Mouse (Mus musculus): Measurements from ENCODE around the gene Kif19a. TPM values are rescaled to one million over a fixed set of nuclear protein-coding genes. Genes with fewer than 3 reads are reported as not detected.

Kif19a gene
- polyA plus RNA-seq, 1 experiment from 2014 or later = 0.16 TPM

GRCm38 (mm10) chr11:114795848-114796322, 30.7 kb downstream of the Kif19a start, which contains the start of gene Btbd17:
Gene Btbd17 (minus strand): TSS chr11:114795945.
- Histone ChIP-seq H3K36me3 (ENCODE audit: control insufficient read depth, insufficient read depth) (no peaks in the 10 kb centered on the region), H3K9ac (ENCODE audit: low read length) (peak within 1 kb of the TSS; percentile 38; the same call in 1 of the 2 replicates), H3K4me3 (ENCODE audit: low read length) (peak within 1 kb of the TSS; percentile 47), H3K27ac (ENCODE audit: low read length) (no peak within 1 kb of the TSS), H3K4me1 (ENCODE audit: control insufficient read depth, insufficient read depth, low read length) (peaks cover 7% of the 10 kb centered on the region), H3K9me3 (replicated peaks; ENCODE audit: control insufficient read depth, low read length) (no peaks in the 10 kb centered on the region), H3K4me2 (ENCODE audit: low read depth, low read length) (peak within 1 kb of the TSS; percentile 66), H3K27me3 (ENCODE audit: control insufficient read depth, insufficient read depth, low read length) (peaks cover 34% of the 10 kb centered on the region)
- WGBS = 10% methylated on average over 4 of the region's 4 CpGs
- ATAC-seq (replicated peaks; ENCODE audit: extremely low read depth, insufficient read depth, low FRiP score) = no peak

GRCm38 (mm10) chr11:114797176-114797575, 32.0 kb downstream of the Kif19a start:
- no peak overlapping the region for H3K9ac ChIP-seq (ENCODE audit: low read length)
- peaks cover 21% of the 10 kb centered on the region for H3K27me3 ChIP-seq (ENCODE audit: control insufficient read depth, insufficient read depth, low read length)
- no peak for ATAC-seq (replicated peaks; ENCODE audit: extremely low read depth, insufficient read depth, low FRiP score)
- H3K4me2 ChIP-seq (ENCODE audit: low read depth, low read length) = no peak overlapping the region
- H3K4me1 ChIP-seq (ENCODE audit: control insufficient read depth, insufficient read depth, low read length) = peaks cover 5% of the 10 kb centered on the region
- no peaks in the 10 kb centered on the region for H3K36me3 ChIP-seq (ENCODE audit: control insufficient read depth, insufficient read depth)
- H3K9me3 ChIP-seq (replicated peaks; ENCODE audit: control insufficient read depth, low read length) = no peaks in the 10 kb centered on the region
- 81% methylated on average over 7 of the region's 7 CpGs for WGBS
- H3K27ac ChIP-seq (ENCODE audit: low read length) = no peak overlapping the region
- no peak overlapping the region for H3K4me3 ChIP-seq (ENCODE audit: low read length)

GRCm38 (mm10) chr11:114797981-114798380, 32.8 kb downstream of the Kif19a start:
- 69% methylated on average over 3 of the region's 3 CpGs for WGBS
- Histone ChIP-seq H3K4me3 (ENCODE audit: low read length) (no peak overlapping the region), H3K4me2 (ENCODE audit: low read depth, low read length) (no peak overlapping the region)

GRCm38 (mm10) chr11:114798624-114799023, 33.4 kb downstream of the Kif19a start, which contains the start of gene Gpr142:
Gene Gpr142 (plus strand): TSS chr11:114798924.
- whole genome bisulfite sequencing = 85% methylated on average over 3 of the region's 3 CpGs
- Histone ChIP-seq H3K4me2 (ENCODE audit: low read depth, low read length) (no peak within 1 kb of the TSS), H3K36me3 (ENCODE audit: control insufficient read depth, insufficient read depth) (no peaks in the 10 kb centered on the region), H3K27ac (ENCODE audit: low read length) (no peak within 1 kb of the TSS), H3K9ac (ENCODE audit: low read length) (no peak within 1 kb of the TSS), H3K9me3 (replicated peaks; ENCODE audit: control insufficient read depth, low read length) (no peaks in the 10 kb centered on the region), H3K4me3 (ENCODE audit: low read length) (no peak within 1 kb of the TSS), H3K4me1 (ENCODE audit: control insufficient read depth, insufficient read depth, low read length) (peaks cover 4% of the 10 kb centered on the region), H3K27me3 (ENCODE audit: control insufficient read depth, insufficient read depth, low read length) (peaks cover 7% of the 10 kb centered on the region)
- ATAC-seq (replicated peaks; ENCODE audit: extremely low read depth, insufficient read depth, low FRiP score) = no peak

More at GRCm38 (mm10) chr11:114797981-114798380, 32.8 kb downstream of the Kif19a start:
- H3K27me3 ChIP-seq (ENCODE audit: control insufficient read depth, insufficient read depth, low read length) = peaks cover 13% of the 10 kb centered on the region
- H3K4me1 ChIP-seq (ENCODE audit: control insufficient read depth, insufficient read depth, low read length) = peaks cover 4% of the 10 kb centered on the region
- no peaks in the 10 kb centered on the region for H3K36me3 ChIP-seq (ENCODE audit: control insufficient read depth, insufficient read depth)
- no peaks in the 10 kb centered on the region for H3K9me3 ChIP-seq (replicated peaks; ENCODE audit: control insufficient read depth, low read length)
- no peak for ATAC-seq (replicated peaks; ENCODE audit: extremely low read depth, insufficient read depth, low FRiP score)
- H3K9ac ChIP-seq (ENCODE audit: low read length) = no peak overlapping the region
- H3K27ac ChIP-seq (ENCODE audit: low read length) = no peak overlapping the region

- Histone ChIP-seq H3K4me2 (ENCODE audit: low read depth, low read length) (no peak overlapping the region), H3K4me1 (ENCODE audit: control insufficient read depth, insufficient read depth, low read length) (no peaks in the 10 kb centered on the region), H3K36me3 (ENCODE audit: control insufficient read depth, insufficient read depth) (no peaks in the 10 kb centered on the region), H3K27me3 (ENCODE audit: control insufficient read depth, insufficient read depth, low read length) (no peaks in the 10 kb centered on the region), H3K9me3 (replicated peaks; ENCODE audit: control insufficient read depth, low read length) (no peaks in the 10 kb centered on the region), H3K9ac (ENCODE audit: low read length) (no peak overlapping the region), H3K27ac (ENCODE audit: low read length) (no peak overlapping the region), H3K4me3 (ENCODE audit: low read length) (no peak overlapping the region)
- WGBS = 90% methylated on average over 1 of the region's 1 CpGs
- no peak for ATAC-seq (replicated peaks; ENCODE audit: extremely low read depth, insufficient read depth, low FRiP score)
These were observed 36.7 kb downstream of the Kif19a start for GRCm38 (mm10) chr11:114801906-114802305.

- no peak overlapping the region for H3K9ac ChIP-seq (ENCODE audit: low read length)
- no peak overlapping the region for H3K27ac ChIP-seq (ENCODE audit: low read length)
- WGBS = 55% methylated on average over 15 of the region's 15 CpGs
- no peak for ATAC-seq (replicated peaks; ENCODE audit: extremely low read depth, insufficient read depth, low FRiP score)
- H3K36me3 ChIP-seq (ENCODE audit: control insufficient read depth, insufficient read depth) = no peaks in the 10 kb centered on the region
- H3K4me3 ChIP-seq (ENCODE audit: low read length) = no peak overlapping the region
- H3K4me2 ChIP-seq (ENCODE audit: low read depth, low read length) = no peak overlapping the region
- H3K4me1 ChIP-seq (ENCODE audit: control insufficient read depth, insufficient read depth, low read length) = no peaks in the 10 kb centered on the region
- H3K27me3 ChIP-seq (ENCODE audit: control insufficient read depth, insufficient read depth, low read length) = no peaks in the 10 kb centered on the region
- H3K9me3 ChIP-seq (replicated peaks; ENCODE audit: control insufficient read depth, low read length) = no peaks in the 10 kb centered on the region
These were observed 37.5 kb downstream of the Kif19a start for GRCm38 (mm10) chr11:114802540-114803267.

GRCm38 (mm10) chr11:114803990-114804389, 38.8 kb downstream of the Kif19a start:
- H3K4me2 ChIP-seq (ENCODE audit: low read depth, low read length) = no peak overlapping the region
- no peaks in the 10 kb centered on the region for H3K4me1 ChIP-seq (ENCODE audit: control insufficient read depth, insufficient read depth, low read length)
- 49% methylated on average over 8 of the region's 8 CpGs for WGBS
- H3K36me3 ChIP-seq (ENCODE audit: control insufficient read depth, insufficient read depth) = no peaks in the 10 kb centered on the region
- no peak for ATAC-seq (replicated peaks; ENCODE audit: extremely low read depth, insufficient read depth, low FRiP score)
- no peak overlapping the region for H3K27ac ChIP-seq (ENCODE audit: low read length)
- no peak overlapping the region for H3K9ac ChIP-seq (ENCODE audit: low read length)
- H3K27me3 ChIP-seq (ENCODE audit: control insufficient read depth, insufficient read depth, low read length) = no peaks in the 10 kb centered on the region
- no peak overlapping the region for H3K4me3 ChIP-seq (ENCODE audit: low read length)
- H3K9me3 ChIP-seq (replicated peaks; ENCODE audit: control insufficient read depth, low read length) = no peaks in the 10 kb centered on the region

GRCm38 (mm10) chr11:114807025-114807424, 41.8 kb downstream of the Kif19a start:
- WGBS = 74% methylated on average over 2 of the region's 2 CpGs

GRCm38 (mm10) chr11:114807686-114808427, 42.7 kb downstream of the Kif19a start:
- Histone ChIP-seq H3K27ac (ENCODE audit: low read length) (no peak overlapping the region), H3K27me3 (ENCODE audit: control insufficient read depth, insufficient read depth, low read length) (no peaks in the 10 kb centered on the region), H3K9ac (ENCODE audit: low read length) (no peak overlapping the region), H3K4me2 (ENCODE audit: low read depth, low read length) (no peak overlapping the region), H3K36me3 (ENCODE audit: control insufficient read depth, insufficient read depth) (no peaks in the 10 kb centered on the region), H3K9me3 (replicated peaks; ENCODE audit: control insufficient read depth, low read length) (no peaks in the 10 kb centered on the region), H3K4me1 (ENCODE audit: control insufficient read depth, insufficient read depth, low read length) (0 out of 2 replicates have a peak, but pooled peaks cover under 1% of the 10 kb centered on the region), H3K4me3 (ENCODE audit: low read length) (no peak overlapping the region)
- 37% methylated on average over 14 of the region's 14 CpGs for WGBS
- ATAC-seq (replicated peaks; ENCODE audit: extremely low read depth, insufficient read depth, low FRiP score) = no peak

More at GRCm38 (mm10) chr11:114807025-114807424, 41.8 kb downstream of the Kif19a start:
- no peak for ATAC-seq (replicated peaks; ENCODE audit: extremely low read depth, insufficient read depth, low FRiP score)
- H3K4me3 ChIP-seq (ENCODE audit: low read length) = no peak overlapping the region
- H3K9ac ChIP-seq (ENCODE audit: low read length) = no peak overlapping the region
- no peaks in the 10 kb centered on the region for H3K27me3 ChIP-seq (ENCODE audit: control insufficient read depth, insufficient read depth, low read length)
- H3K27ac ChIP-seq (ENCODE audit: low read length) = no peak overlapping the region
- H3K36me3 ChIP-seq (ENCODE audit: control insufficient read depth, insufficient read depth) = no peaks in the 10 kb centered on the region
- H3K4me1 ChIP-seq (ENCODE audit: control insufficient read depth, insufficient read depth, low read length) = no peaks in the 10 kb centered on the region
- H3K9me3 ChIP-seq (replicated peaks; ENCODE audit: control insufficient read depth, low read length) = no peaks in the 10 kb centered on the region
- H3K4me2 ChIP-seq (ENCODE audit: low read depth, low read length) = no peak overlapping the region

Data from heart, embryonic 16.5 days (tissue).